Mouse (Mus musculus) hindbrain, postnatal 0 days (tissue): ENCODE measurements around the gene Txnrd2. TPM values are rescaled to one million over a fixed set of nuclear protein-coding genes. Genes with fewer than 3 reads are reported as not detected.

Experiments used
- ATAC-seq: fragments of 200-750 bp; cut with Nextera tagmentation; 2 replicates; pipeline ENCODE4 v1.8.0; 2017; ENCODE audit warnings: mild to moderate bottlenecking, moderate TSS enrichment, moderate library complexity
- DNase-seq: peaks from one replicate; pipeline ENCODE4 v3.0.0-alpha.2; 2015; ENCODE audit warnings: low spot score
- H3K27ac ChIP-seq: fragments of 300-500 bp; sonication (generic); 2 replicates; pipeline ENCODE4 v1.5.1; 2014; ENCODE audit warnings: mild to moderate bottlenecking
- H3K27me3 ChIP-seq: fragments of 300-500 bp; sonication (generic); 2 replicates; pipeline ENCODE4 v1.6.1; 2014; ENCODE audit warnings: low read length, mixed read lengths; ENCODE audit not compliant: insufficient read depth
- H3K36me3 ChIP-seq: fragments of 300-500 bp; sonication (generic); 2 replicates; pipeline ENCODE4 v1.6.1; 2014; ENCODE audit warnings: low read length, mixed read lengths; ENCODE audit not compliant: insufficient read depth
- H3K4me1 ChIP-seq: fragments of 300-500 bp; sonication (generic); 2 replicates; pipeline ENCODE4 v1.6.1; 2014; ENCODE audit warnings: antibody characterized with exemption, low read length, mixed read lengths; ENCODE audit not compliant: insufficient read depth
- H3K4me2 ChIP-seq: fragments of 300-500 bp; sonication (generic); 2 replicates; pipeline ENCODE4 v1.6.1; 2014; ENCODE audit warnings: low read depth, mild to moderate bottlenecking, low read length, moderate library complexity, mixed read lengths
- H3K4me3 ChIP-seq: fragments of 300-500 bp; sonication (generic); 2 replicates; pipeline ENCODE4 v1.5.1; 2014; ENCODE audit warnings: low read length
- H3K9ac ChIP-seq: fragments of 300-500 bp; sonication (generic); replicated peaks from 2 replicates; pipeline ENCODE4 v1.6.1; 2014; ENCODE audit warnings: mild to moderate bottlenecking, low read length, moderate library complexity, mixed read lengths
- H3K9me3 ChIP-seq: fragments of 300-500 bp; sonication (generic); 2 replicates; pipeline ENCODE4 v1.6.1; 2016; ENCODE audit warnings: low read length, mixed read lengths
- CTCF ChIP-seq: IDR thresholded peaks from 2 replicates; pipeline ENCODE4 v1.5.1; 2016; ENCODE audit warnings: antibody characterized with exemption, control low read depth, low read depth
- WGBS: fragments of 180-500 bp; shearing (Covaris S2); extraction: QIAGEN DNeasy Blood & Tissue Kit; methylation state at CpG from one replicate; pipeline ENCODE4 v1.1.7; 2014; 5-methylcytosine and 5-hydroxymethylcytosine counted together
- polyA plus RNA-seq: library from polyadenylated mRNA; unstranded; fragments of >200 nt; fragmentation: Nextera tagmentation; extraction: Ambion mirVana; gene quantifications from 2 replicates; pipeline ENCODE4 v1.2.1, GENCODE M21; 2015
- total RNA-seq: library from RNA; depleted of rRNA; stranded (reverse); fragments of >200 nt; gene quantifications from 2 replicates; pipeline ENCODE4 v1.2.3, GENCODE M21; 2014

Txnrd2 gene
- total and polyA plus RNA-seq, 2 experiments from 2014 or later: 23.1 to 41.8 TPM

DNA sequence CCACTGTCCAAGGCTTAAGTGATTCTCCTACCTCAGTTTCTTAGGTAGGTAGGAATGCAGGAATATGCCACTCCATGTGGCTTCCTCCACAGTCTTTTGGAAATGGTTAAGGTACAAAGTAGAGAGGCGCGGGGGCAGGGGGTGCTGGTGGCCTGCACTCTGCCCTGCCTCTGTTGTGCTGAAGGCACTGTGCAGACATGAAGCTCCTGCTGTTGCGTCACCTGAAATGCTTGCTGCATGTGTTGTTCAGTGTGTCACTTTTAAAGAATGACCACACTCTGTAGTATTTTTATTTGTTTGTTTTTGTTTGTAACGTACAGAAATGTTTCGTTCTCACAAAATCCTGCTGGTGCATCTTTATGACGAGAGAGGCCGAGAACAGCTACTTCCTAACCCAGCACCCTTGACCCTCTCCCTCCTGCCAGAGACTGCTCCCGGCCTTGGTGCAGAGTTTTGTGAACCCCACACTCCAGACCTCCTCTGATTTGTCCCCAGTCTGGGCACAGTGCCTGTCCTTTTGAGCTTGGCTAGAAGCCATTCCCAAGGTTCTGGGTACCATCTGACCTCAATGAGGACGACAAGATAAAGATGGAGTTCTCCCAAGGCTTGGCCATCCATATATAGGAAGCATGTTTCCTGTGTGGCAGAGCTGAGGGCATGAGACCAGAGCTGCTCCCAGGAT is 43.0 kb upstream of the Txnrd2 start:
- no peak for ATAC-seq
- Histone ChIP-seq H3K36me3 (no peaks in the 10 kb centered on the region), H3K4me2 (no peak overlapping the region), H3K27me3 (no peaks in the 10 kb centered on the region), H3K4me3 (no peak overlapping the region), H3K9ac (no peak overlapping the region), H3K4me1 (peaks cover 41% of the 10 kb centered on the region), H3K9me3 (no peaks in the 10 kb centered on the region), H3K27ac (0 out of 2 replicates have a peak overlapping the region, but pooled peaks have one; percentile 41)
- no peak for TF ChIP-seq CTCF
- 67% methylated on average over 9 of the region's 9 CpGs for WGBS
- no peak for DNase-seq

DNA sequence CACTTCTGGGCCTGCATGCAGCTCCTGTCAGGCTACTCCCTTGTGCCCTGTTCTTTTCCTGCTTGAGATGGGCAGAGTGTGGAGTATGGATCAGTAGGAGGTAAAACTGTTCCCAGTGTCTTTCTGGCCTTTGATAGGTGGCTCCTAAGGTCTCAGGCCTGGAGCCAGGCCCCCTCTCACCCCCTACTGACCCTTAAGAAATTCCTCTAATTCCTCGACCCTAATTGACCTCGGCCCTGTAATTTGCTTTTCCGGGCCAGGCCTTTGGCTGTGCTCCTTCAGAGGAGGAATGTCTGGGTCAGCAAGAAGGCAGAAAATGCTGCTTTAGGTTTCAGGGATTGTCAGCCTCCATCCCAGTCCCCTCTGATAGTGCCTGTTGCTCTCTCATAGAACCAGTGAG is 42.4 kb upstream of the Txnrd2 start:
- whole genome bisulfite sequencing: 16% methylated on average over 3 of the region's 3 CpGs
- ATAC-seq (no peak), DNase-seq (no peak)
- Histone ChIP-seq H3K27ac (0 out of 2 replicates have a peak overlapping the region, but pooled peaks have one; percentile 41), H3K4me3 (no peak overlapping the region), H3K9me3 (no peaks in the 10 kb centered on the region), H3K27me3 (no peaks in the 10 kb centered on the region), H3K4me1 (peaks cover 47% of the 10 kb centered on the region), H3K4me2 (no peak overlapping the region), H3K36me3 (no peaks in the 10 kb centered on the region), H3K9ac (no peak overlapping the region)
- no peak for TF ChIP-seq CTCF

DNA sequence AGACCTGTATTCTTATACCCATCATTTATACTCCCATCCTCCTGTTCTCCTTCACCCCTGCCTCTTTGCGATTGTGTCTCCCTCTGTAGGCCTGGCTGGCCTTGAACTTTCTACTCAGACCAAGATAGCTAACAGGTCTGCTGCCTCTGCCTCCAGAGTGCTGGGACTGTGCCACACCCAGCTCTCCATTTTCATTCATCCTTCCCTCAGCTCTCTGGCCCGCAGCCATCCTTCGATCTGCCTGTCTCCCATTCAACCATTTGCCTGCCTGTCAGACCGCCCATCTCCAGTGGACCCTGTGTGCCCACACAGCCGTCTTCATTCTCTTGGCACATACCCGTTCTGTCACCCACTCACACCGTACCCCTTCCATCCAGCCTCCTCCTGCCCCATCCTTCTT is 42.0 kb upstream of the Txnrd2 start:
- no peak overlapping the region for H3K4me3 ChIP-seq
- DNase-seq (no peak), ATAC-seq (no peak)
- TF ChIP-seq CTCF: no peak
- 38% methylated on average over 7 of the region's 7 CpGs for WGBS
- no peaks in the 10 kb centered on the region for H3K36me3 ChIP-seq
- no peak overlapping the region for H3K9ac ChIP-seq
- no peak overlapping the region for H3K4me2 ChIP-seq
- H3K9me3 ChIP-seq: no peaks in the 10 kb centered on the region
- H3K27me3 ChIP-seq: no peaks in the 10 kb centered on the region
- peaks cover 51% of the 10 kb centered on the region for H3K4me1 ChIP-seq
- H3K27ac ChIP-seq: 0 out of 2 replicates have a peak overlapping the region, but pooled peaks have one; percentile 41

DNA sequence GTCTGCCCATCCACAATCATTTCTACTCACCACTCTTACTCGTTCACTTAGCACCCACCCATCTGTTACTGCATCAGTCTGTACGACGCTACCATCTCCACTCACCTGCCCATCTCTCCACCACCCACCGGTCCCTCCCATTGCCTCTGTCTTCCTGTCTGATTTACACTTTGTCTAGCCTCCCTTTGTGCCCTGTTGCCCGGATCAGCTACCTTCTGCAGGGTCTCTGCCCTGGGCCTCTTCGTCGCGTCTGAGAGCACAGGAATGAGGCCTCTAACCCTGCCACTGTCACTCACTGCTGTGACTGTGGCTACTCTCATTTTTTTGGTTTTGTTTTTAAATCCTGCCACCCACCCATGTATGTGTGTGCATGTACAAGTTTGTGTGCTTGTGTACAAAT is 41.5 kb upstream of the Txnrd2 start:
- WGBS: 58% methylated on average over 8 of the region's 8 CpGs
- DNase-seq (no peak), ATAC-seq (no peak)
- Histone ChIP-seq H3K27me3 (no peaks in the 10 kb centered on the region), H3K9ac (no peak overlapping the region), H3K27ac (no peak overlapping the region), H3K4me2 (no peak overlapping the region), H3K36me3 (no peaks in the 10 kb centered on the region), H3K4me1 (peaks cover 49% of the 10 kb centered on the region), H3K4me3 (no peak overlapping the region), H3K9me3 (no peaks in the 10 kb centered on the region)
- no peak for TF ChIP-seq CTCF

DNA sequence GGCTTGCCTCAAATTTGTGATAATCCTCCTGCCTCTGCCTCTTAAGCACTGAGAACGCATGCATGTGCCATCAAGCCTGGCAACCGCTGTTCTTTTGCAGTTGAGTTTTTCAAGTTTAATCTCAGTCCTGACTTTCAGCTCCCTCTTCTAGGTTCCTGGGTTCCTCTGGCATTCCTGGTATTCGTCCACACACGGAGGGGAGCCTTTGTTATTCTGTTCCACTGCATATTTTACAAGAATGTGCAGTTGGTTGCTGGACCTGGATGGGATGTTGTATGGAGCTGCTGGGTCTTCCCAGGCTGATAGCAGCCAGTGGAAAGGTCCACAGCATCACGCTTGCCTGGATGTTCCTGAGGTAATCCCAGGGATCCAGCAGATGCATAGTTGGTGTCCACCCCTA is 40.8 kb upstream of the Txnrd2 start:
- Histone ChIP-seq H3K27me3 (no peaks in the 10 kb centered on the region), H3K27ac (no peak overlapping the region), H3K36me3 (no peaks in the 10 kb centered on the region), H3K4me3 (no peak overlapping the region), H3K9ac (no peak overlapping the region), H3K4me2 (no peak overlapping the region), H3K9me3 (no peaks in the 10 kb centered on the region), H3K4me1 (peaks cover 42% of the 10 kb centered on the region)
- WGBS: 59% methylated on average over 5 of the region's 5 CpGs
- TF ChIP-seq CTCF: no peak
- DNase-seq (no peak), ATAC-seq (no peak)

DNA sequence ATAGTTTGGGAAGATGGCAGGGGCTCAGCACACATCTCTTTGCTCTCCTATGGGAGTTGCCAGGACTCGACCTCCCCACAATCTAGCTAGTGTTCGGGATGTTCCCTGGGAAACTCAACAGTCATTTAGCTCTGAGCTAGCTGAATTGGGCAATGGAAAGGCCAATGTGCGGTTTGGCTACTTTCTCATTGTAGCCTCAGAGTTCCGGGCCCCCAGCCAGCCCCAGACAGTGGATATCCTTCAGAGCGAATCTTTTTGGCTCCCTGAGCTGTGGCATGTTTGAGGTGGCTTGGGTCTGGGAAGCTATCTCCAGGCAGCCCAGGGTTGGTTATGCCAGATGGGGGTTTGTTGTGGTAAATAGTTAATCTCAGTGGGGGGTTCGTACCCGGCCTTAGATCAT is 39.7 kb upstream of the Txnrd2 start:
- Histone ChIP-seq H3K36me3 (no peaks in the 10 kb centered on the region), H3K4me2 (no peak overlapping the region), H3K4me1 (peaks cover 33% of the 10 kb centered on the region), H3K9ac (no peak overlapping the region), H3K27ac (peak overlapping the region; percentile 37; the same call in 1 of the 2 replicates), H3K27me3 (no peaks in the 10 kb centered on the region), H3K9me3 (no peaks in the 10 kb centered on the region), H3K4me3 (no peak overlapping the region)
- DNase-seq: peak; percentile 74
- 49% methylated on average over 7 of the region's 7 CpGs for WGBS
- no peak for TF ChIP-seq CTCF
- peak; percentile 28 for ATAC-seq

DNA sequence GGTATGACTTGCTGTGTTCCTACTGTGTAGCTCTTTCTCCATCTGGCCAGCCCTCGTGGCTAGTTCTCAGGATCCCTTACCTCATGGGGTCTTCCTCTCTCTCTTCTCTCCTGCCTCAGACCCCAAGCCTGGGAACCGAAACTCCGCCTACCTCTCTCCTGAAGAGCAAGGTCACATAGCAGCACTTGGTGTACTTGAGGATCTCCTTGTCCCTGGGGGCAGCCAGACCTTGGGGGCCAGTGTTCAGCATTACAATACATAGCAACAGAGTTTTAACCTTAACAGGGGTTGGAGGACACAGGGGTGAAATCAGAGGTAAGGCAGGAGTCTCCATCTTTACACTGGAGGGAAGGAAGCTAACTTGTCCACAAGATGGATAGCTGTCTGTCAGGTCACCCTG is 39.2 kb upstream of the Txnrd2 start:
- Histone ChIP-seq H3K36me3 (no peaks in the 10 kb centered on the region), H3K9ac (no peak overlapping the region), H3K9me3 (no peaks in the 10 kb centered on the region), H3K27me3 (no peaks in the 10 kb centered on the region), H3K4me3 (no peak overlapping the region), H3K4me2 (no peak overlapping the region), H3K27ac (peak overlapping the region; percentile 37; the same call in 1 of the 2 replicates), H3K4me1 (peaks cover 28% of the 10 kb centered on the region)
- 51% methylated on average over 3 of the region's 3 CpGs for WGBS
- TF ChIP-seq CTCF: no peak
- ATAC-seq (no peak), DNase-seq (no peak)
